Mouse (Mus musculus) activated CD4-positive, CD25-positive, alpha-beta regulatory T cell (primary cell): Measurements from ENCODE around the gene Eml4. TPM values are rescaled to one million over a fixed set of nuclear protein-coding genes. Genes with fewer than 3 reads are reported as not detected.

ENCODE experiments used
- polyA plus RNA-seq, 2 experiments: library from polyadenylated mRNA; unstranded; fragments of 100-300 nt; shearing (Covaris generic); gene quantifications; one replicate each; pipeline ENCODE4 v1.2.1; 2017

The Eml4 gene
- 10 to 100 TPM; 40.0 to 53.5 TPM for polyA plus RNA-seq

DNA sequence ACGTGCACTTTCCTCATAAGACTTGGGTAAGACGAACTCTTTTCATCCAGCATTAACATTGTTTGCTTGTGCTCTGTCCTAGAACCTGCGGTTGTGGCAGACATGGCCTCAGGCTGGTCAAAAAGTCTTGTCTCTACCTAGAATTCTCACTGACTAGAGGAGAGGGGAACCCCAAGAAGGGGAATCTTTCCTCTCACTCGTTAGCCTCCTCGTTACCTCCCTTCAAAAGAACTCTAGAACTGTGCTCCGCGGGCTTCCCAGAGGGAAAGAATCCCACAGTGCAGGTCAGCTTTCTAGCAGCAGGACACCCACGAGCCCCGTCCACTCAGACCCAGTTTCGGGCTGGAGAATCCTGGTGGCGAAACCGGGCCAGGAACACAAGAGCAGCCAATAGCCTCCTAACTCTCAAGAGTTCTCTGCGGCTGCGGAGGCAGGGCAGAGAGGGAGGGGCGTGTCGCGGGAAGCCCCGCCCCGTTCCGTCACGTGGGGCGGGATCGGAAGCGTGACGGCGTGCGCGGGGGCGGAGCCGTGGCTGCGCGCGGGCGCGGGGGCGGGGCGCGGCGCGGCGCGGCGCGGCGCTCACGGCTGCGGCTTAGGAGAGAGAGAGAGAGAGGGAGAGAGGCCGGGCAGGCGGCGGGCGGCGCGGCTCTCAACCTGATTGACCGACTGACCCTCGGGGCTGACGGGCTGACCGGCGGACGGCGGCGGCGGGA lies at the start of gene Eml4:
Gene Eml4 (plus strand): TSS at position 553 of the 713 bp plus-strand sequence.

DNA sequence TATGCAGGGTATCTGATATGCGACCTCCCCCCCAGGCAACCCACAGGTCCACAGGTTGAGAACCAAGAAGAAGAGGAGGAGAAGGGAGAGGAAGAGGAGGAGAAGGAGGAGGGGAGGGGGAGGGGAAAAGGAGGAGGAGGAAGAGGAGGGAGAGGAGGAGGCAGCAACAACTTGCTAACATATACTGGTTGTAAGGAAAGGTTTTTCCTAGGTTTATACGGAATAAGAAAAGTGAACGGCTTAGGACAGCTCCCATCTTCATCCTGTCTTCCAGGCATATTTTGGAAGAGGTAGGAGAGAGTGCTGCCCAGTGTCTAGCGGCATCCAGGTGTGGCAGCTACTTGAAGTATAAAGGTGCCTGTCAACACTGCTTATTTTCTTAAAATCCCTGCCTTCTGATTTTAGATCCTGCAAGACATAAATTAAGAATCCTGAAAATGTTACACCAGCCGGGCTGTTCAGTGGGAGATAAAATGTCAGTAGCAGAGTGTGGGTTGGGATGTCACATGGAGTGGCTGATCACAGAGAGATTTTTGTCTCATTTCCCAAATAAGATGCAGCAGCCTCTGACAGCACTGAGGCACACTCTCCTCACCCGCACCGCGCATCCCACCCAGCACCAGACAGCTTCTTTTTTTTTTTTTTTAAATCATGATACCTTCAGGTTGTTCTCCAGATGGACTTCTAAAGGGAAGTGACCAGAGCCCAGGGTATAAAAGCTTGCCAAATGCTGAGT lies 166.7 kb downstream of the Eml4 start, which contains the start of gene Cox7a2l:
Gene Cox7a2l (minus strand): TSS at position 51 of the 736 bp plus-strand sequence.

Other genes starting within 250 kb of the Eml4 start
- gene Pkdcc, start 135.6 kb upstream of the Eml4 start, polyA plus RNA-seq = under 1 TPM; 0.75 to 0.90 TPM
- gene Cox7a2l, start 166.4 kb downstream of the Eml4 start, polyA plus RNA-seq = 100 to 1,000 TPM; 229 to 303 TPM